Mouse (Mus musculus) spleen, adult 2 months (tissue): Measurements from ENCODE around the gene 1700102P08Rik. TPM values are rescaled to one million over a fixed set of nuclear protein-coding genes. Genes with fewer than 3 reads are reported as not detected.

Source experiments
- DNase-seq, 2 experiments: peaks; one replicate each; pipeline versions ENCODE4 v3.0.0 to v3.0.0-alpha.2; 2012 to 2021; ENCODE audit warnings: low spot score in 2 of 2, low read depth in 1 of 2
- H3K27ac ChIP-seq: fragments of 200-500 bp; 2 replicates; pipeline ENCODE4 v1.5.1; 2012; ENCODE audit warnings: low read length, inconsistent platforms; ENCODE audit not compliant: insufficient read depth
- H3K27me3 ChIP-seq: fragments of 200-500 bp; 2 replicates; pipeline ENCODE4 v1.6.1; 2012; ENCODE audit warnings: mild to moderate bottlenecking, moderate library complexity, low read length, inconsistent platforms; ENCODE audit not compliant: control insufficient read depth, insufficient read depth
- H3K36me3 ChIP-seq: fragments of 200-500 bp; 2 replicates; pipeline ENCODE4 v1.6.1; 2012; ENCODE audit warnings: mild to moderate bottlenecking, low read length, inconsistent platforms; ENCODE audit not compliant: control insufficient read depth, insufficient read depth
- H3K4me1 ChIP-seq: fragments of 200-500 bp; 2 replicates; pipeline ENCODE4 v1.6.1; 2011; ENCODE audit warnings: inconsistent platforms; ENCODE audit not compliant: control insufficient read depth, insufficient read depth, insufficient read length
- H3K4me3 ChIP-seq: fragments of 200-500 bp; 2 replicates; pipeline ENCODE4 v1.5.1; 2011; ENCODE audit warnings: mild to moderate bottlenecking, inconsistent platforms; ENCODE audit not compliant: insufficient read depth, insufficient read length; ENCODE audit errors: extremely low read depth
- CTCF ChIP-seq: fragments of 200-500 bp; IDR thresholded peaks from 2 replicates; pipeline ENCODE4 v1.5.1; 2011; ENCODE audit warnings: mild to moderate bottlenecking, inconsistent platforms; ENCODE audit not compliant: insufficient read depth, insufficient read length, insufficient replicate concordance; ENCODE audit errors: extremely low read depth
- POLR2A ChIP-seq: fragments of 200-500 bp; IDR thresholded peaks from 2 replicates; pipeline ENCODE4 v1.6.1; 2011; ENCODE audit warnings: low read depth, low read length, inconsistent platforms
- WGBS: fragments of 180-500 bp; shearing (Covaris S2); methylation state at CpG from one replicate; pipeline ENCODE4 v1.1.7; 2018; 5-methylcytosine and 5-hydroxymethylcytosine counted together
- polyA plus RNA-seq: library from polyadenylated mRNA; depleted of rRNA; stranded (reverse); fragments of >200 nt; gene quantifications from 2 replicates; pipeline ENCODE4 v1.2.3, GENCODE M21; 2012

The 1700102P08Rik gene
- polyA plus RNA-seq, 1 experiment, result 0.49 TPM

GRCm38 (mm10) chr9:108349727-108350126, 42.9 kb upstream of the 1700102P08Rik start:
- TF ChIP-seq POLR2A (no peak), CTCF (no peak)
- no peak overlapping the region for H3K27ac ChIP-seq
- 77% methylated on average over 4 of the region's 4 CpGs for WGBS
- DNase-seq, result no peak
- peaks cover 32% of the 10 kb centered on the region for H3K36me3 ChIP-seq
- H3K4me3 ChIP-seq, result no peak overlapping the region
- peaks cover 3% of the 10 kb centered on the region for H3K4me1 ChIP-seq
- H3K27me3 ChIP-seq, result no peaks in the 10 kb centered on the region

GRCm38 (mm10) chr9:108378234-108378633, 14.4 kb upstream of the 1700102P08Rik start:
- no peaks in the 10 kb centered on the region for H3K27me3 ChIP-seq
- DNase-seq, result no peak
- H3K4me3 ChIP-seq, result no peak overlapping the region
- peaks cover 71% of the 10 kb centered on the region for H3K36me3 ChIP-seq
- TF ChIP-seq POLR2A, result no peak
- no peak for TF ChIP-seq CTCF
- no peaks in the 10 kb centered on the region for H3K4me1 ChIP-seq
- WGBS, result 94% methylated on average over 9 of the region's 9 CpGs
- H3K27ac ChIP-seq, result no peak overlapping the region

- TF ChIP-seq POLR2A (no peak), CTCF (no peak)
- Histone ChIP-seq H3K36me3 (peaks cover 70% of the 10 kb centered on the region), H3K4me1 (no peaks in the 10 kb centered on the region), H3K27me3 (no peaks in the 10 kb centered on the region), H3K27ac (no peak overlapping the region), H3K4me3 (no peak overlapping the region)
- DNase-seq, result no peak
- WGBS, result 96% methylated on average over 5 of the region's 5 CpGs
Measured at GRCm38 (mm10) chr9:108378736-108379135, 13.9 kb upstream of the 1700102P08Rik start.

- no peaks in the 10 kb centered on the region for H3K27me3 ChIP-seq
- no peak for DNase-seq
- peaks cover 71% of the 10 kb centered on the region for H3K36me3 ChIP-seq
- H3K27ac ChIP-seq, result no peak overlapping the region
- 89% methylated on average over 4 of the region's 4 CpGs for WGBS
- H3K4me1 ChIP-seq, result no peaks in the 10 kb centered on the region
- no peak overlapping the region for H3K4me3 ChIP-seq
- TF ChIP-seq POLR2A, result no peak
- TF ChIP-seq CTCF, result no peak
Measured at GRCm38 (mm10) chr9:108379294-108379693, 13.3 kb upstream of the 1700102P08Rik start.

GRCm38 (mm10) chr9:108381382-108381781, 11.2 kb upstream of the 1700102P08Rik start:
- no peak for DNase-seq
- Histone ChIP-seq H3K27me3 (no peaks in the 10 kb centered on the region), H3K27ac (no peak overlapping the region), H3K4me1 (no peaks in the 10 kb centered on the region), H3K4me3 (no peak overlapping the region), H3K36me3 (peaks cover 74% of the 10 kb centered on the region)
- WGBS, result 97% methylated on average over 9 of the region's 9 CpGs
- TF ChIP-seq POLR2A, result no peak
- no peak for TF ChIP-seq CTCF

- H3K36me3 ChIP-seq, result peaks cover 69% of the 10 kb centered on the region
- DNase-seq, result no peak
- no peaks in the 10 kb centered on the region for H3K4me1 ChIP-seq
- no peak for TF ChIP-seq CTCF
- no peak for TF ChIP-seq POLR2A
- no peaks in the 10 kb centered on the region for H3K27me3 ChIP-seq
- H3K27ac ChIP-seq, result no peak overlapping the region
- WGBS, result 91% methylated on average over 7 of the region's 7 CpGs
- no peak overlapping the region for H3K4me3 ChIP-seq
Measured at GRCm38 (mm10) chr9:108385006-108385405, 7.6 kb upstream of the 1700102P08Rik start.

GRCm38 (mm10) chr9:108386816-108387215, 5.8 kb upstream of the 1700102P08Rik start:
- no peaks in the 10 kb centered on the region for H3K27me3 ChIP-seq
- no peak overlapping the region for H3K4me3 ChIP-seq
- no peak for DNase-seq
- TF ChIP-seq POLR2A (no peak), CTCF (no peak)
- WGBS, result 96% methylated on average over 4 of the region's 4 CpGs
- H3K27ac ChIP-seq, result no peak overlapping the region
- peaks cover 72% of the 10 kb centered on the region for H3K36me3 ChIP-seq
- H3K4me1 ChIP-seq, result no peaks in the 10 kb centered on the region
